Mouse (Mus musculus): ENCODE measurements at regions not wholly inside any gene's neighbourhood (a gene's known extent, or its start where the extent isn't known, plus 50 kb on each side); places are given as distances from the start of the nearest gene placed in this dataset.

DNA sequence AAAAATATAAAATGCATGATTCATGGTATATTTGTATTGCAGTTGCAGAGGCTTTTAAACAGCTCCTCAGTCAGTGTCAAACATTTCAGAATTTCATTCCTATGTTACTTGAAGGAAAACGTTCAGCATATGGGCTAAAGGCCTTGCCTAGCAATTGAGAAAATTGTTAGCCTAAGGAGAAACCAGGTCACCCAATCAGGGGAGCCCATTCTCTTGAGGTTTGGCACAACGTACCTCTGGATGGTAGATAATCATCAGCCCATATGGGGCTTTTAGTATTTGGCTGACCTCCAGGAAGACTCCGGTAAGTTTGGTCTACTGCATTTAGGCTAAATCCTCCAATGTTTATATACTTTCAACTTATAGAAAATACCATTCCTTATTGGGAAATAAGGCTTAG lies 168.7 kb upstream of the Pdcd1 start:
- DNase-seq (ENCODE audit: low spot score in 2 of 2): no peak

DNA sequence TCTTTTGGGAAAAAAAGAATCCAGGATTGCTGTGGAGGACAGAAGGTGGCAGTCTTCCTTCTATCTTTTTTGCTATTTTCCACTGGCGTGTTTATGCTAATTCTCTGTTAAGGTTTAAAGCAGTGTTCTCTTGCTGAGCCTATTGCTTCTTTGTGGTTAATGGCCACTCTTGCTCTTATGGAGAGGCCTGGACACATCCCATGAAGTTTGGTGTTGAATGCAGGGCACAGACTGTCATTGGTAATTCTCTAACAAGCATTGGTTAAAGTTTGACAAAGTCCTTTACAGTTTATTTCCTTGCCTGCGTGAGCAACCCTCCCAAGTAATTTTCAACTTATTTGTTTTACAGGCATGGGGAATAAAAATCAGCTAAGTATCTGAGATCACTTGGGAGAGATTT lies 165.1 kb upstream of the Pdcd1 start:
- no peak for DNase-seq (ENCODE audit: low spot score in 2 of 2)

DNA sequence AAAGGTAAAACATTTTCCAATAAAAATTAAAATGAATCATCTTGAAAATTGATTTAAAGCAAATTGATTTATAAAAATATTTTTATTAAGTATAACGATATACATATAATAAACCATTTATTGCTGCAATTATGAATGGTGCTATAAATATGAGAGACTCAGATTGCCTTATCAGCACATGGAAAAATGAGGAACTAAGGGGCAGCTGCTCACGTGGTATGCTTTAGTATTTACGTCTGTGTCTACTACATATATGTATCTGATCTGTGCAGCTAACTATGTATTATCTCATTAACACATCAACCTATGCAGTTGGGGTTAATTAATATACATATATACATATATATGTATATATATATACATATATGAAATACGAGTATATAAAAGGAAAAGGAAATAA lies 156.6 kb upstream of the Pdcd1 start:
- no peak for DNase-seq (ENCODE audit: low spot score in 2 of 2)

DNA sequence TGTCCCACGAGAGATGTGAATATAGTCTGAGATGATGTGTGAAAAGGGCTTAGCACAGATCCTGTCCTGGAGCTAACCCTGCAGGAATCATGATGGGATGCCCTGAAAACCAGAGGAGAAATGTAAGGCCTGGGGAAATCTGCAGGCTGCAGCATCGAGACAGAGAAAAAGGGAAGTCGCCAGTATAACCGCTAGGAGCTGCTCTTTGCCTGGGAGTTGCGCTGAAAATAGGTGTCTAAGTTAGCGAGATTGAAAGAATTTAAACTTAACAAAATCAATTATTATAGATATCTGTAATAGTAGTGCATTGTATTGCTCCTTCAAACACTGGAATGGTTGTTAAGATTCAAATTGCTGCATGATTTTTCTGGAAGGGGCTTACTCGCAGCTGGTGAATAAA lies 155.5 kb upstream of the Pdcd1 start:
- no peak for DNase-seq (ENCODE audit: low spot score in 2 of 2)

- DNase-seq (ENCODE audit: low spot score in 2 of 2): no peak
These were observed 150.9 kb upstream of the Pdcd1 start for GRCm38 (mm10) chr1:94203281-94203680.

DNA sequence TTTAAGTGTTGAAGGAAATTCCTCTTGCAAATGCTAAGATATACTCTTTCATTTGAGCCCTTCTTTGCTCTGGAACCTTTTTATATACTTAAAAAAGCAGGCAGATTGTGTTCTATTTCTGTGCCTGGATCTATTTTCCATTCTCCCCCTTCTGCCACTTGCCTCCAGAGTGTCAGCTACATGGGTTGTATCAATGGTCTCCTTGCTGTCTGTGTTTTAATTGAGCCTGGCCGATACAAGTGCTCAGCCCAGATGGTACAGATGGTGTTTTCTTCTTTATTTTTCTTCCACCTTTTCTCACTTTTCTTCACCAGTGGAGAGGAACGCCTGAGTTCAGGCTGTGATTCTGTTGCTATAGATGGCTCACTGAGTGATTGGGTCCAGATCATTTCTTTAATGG lies 131.5 kb upstream of the Pdcd1 start:
- no peak for DNase-seq (ENCODE audit: low spot score in 2 of 2)

- DNase-seq (ENCODE audit: low spot score in 2 of 2): no peak
These were observed 97.6 kb upstream of the Pdcd1 start for GRCm38 (mm10) chr1:94149958-94150357.

GRCm38 (mm10) chr1:94147015-94147414 lies 94.7 kb upstream of the Pdcd1 start:
- DNase-seq (ENCODE audit: low spot score in 2 of 2): no peak

- no peak for DNase-seq (ENCODE audit: low spot score in 2 of 2)
These were observed 88.2 kb upstream of the Pdcd1 start for GRCm38 (mm10) chr1:94140518-94140917.

- DNase-seq (ENCODE audit: low spot score in 2 of 2): no peak
These were observed 87.2 kb upstream of the Pdcd1 start for GRCm38 (mm10) chr1:94139445-94140062.

DNA sequence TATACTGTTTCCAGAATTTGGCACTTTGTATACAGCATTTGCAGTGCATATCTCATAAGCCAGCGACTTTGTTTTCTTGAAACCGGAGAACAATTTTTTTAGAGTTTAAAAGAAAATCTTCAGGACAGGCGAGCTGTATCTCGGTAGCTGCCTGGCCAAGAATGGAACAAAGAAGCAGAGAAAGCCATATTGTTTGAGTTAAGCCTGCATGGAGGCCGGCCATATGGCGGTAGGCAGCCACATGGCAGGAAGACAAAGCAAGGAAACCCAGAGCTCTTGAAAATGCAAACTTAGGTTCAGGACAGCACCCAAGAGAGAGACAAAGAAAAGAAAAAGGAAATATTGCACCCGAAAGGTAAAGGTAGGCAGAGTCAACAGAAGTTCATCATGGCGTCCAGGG lies 84.4 kb upstream of the Pdcd1 start:
- DNase-seq (ENCODE audit: low spot score in 2 of 2): no peak

Measured in cerebellum, postnatal 4 days (tissue).